Mouse (Mus musculus): Measurements from ENCODE around the gene Nppa. TPM values are rescaled to one million over a fixed set of nuclear protein-coding genes. Genes with fewer than 3 reads are reported as not detected.
"Not testable (repeated sequence)": the region's sequence is repeated elsewhere in the genome, so short reads cannot be mapped to it uniquely, and the experiment has no call there.

Gene Nppa
- polyA plus RNA-seq, 1 experiment from 2014 or later: 0.74 TPM

DNA sequence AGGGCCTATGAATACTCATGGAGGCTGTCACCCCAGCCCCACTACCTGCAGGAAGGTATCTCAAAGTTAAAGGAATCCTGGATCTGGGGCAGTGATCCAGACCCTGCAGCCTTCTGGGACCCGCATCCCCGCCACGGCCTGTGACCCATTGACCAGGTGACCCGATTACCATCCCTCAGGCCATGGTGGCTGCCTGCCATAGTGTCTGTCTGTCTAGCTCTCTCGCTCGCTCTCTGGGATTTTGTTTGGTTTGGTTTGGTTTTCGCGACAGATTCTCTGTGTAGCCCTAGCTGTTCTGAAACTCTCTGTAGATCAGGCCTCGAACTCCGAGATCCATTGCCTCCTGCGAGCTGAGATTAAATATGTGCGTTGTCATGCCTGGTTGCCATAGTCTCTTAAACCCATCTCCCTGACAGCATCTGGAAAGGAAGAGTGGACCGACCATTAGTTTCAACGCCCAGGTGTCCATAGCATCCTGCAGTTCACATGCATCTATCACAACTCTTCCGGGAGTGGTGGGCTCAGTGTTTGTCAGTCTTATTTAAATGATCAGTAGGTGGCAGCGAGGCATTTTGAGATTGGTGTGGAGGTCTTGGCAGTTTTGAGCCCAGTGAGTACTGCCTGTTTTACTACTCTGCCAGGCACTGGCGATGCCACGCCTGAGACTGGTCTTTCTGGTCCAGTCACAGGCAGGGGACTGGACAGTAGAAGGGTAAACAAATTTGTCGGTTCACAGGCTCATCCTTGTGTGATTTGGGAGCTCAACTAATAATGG lies 38.9 kb downstream of the Nppa start:
- Histone ChIP-seq H3K9ac (replicated peaks) (peak overlapping the region; percentile 63), H3K4me2 (peak overlapping the region; percentile 84), H3K27ac (peak overlapping the region; percentile 86), H3K9me3 (no peaks in the 10 kb centered on the region), H3K4me1 (replicated peaks) (peaks cover 42% of the 10 kb centered on the region), H3K4me3 (replicated peaks) (peak overlapping the region; percentile 78), H3K36me3 (peaks cover 34% of the 10 kb centered on the region), H3K27me3 (no peaks in the 10 kb centered on the region)
- no peak for ATAC-seq (ENCODE audit: insufficient number of reproducible peaks, insufficient read depth, low FRiP score, low TSS enrichment, low read depth)
- 24% methylated on average over 19 of the region's 19 CpGs for WGBS

DNA sequence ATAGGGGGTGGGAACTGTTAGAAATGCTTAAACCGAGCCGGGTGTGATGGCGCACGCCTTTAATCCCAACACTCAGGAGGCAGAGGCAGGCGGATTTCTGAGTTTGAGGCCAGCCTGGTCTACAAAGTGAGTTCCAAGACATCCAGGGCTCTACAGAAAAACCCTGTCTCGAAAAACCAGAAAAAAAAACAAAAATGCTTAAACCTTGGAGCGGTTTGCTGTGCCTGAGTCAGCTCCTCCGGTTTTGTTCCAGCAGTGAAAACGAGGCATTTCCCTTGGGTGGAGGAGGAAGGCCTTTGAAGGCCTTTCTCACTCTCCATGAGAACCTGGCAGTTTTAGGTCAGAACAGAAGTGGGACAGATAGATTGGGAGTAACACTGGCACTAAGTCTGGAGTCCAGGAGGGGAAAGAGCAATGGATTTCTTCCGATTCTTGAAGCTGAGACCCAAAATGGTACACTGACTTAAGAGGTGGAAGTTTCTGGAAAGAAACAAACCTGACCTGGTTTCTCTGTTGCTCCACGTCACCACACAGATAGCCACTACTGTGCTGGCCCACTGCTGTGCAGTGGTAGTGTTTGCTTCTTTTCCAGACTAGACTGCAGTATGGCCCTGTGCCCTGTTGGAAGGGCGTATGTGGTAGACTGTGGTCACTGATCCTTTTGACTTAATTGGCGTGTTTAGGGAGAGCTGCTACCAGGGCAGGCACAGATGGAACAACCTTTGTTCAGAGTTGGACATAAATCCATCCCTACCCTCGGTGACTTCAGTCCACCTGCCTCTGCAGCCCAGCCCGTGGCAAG lies 39.7 kb downstream of the Nppa start:
- peak overlapping the region; percentile 65; the same call in 1 of the 2 replicates for H3K9ac ChIP-seq (replicated peaks)
- peaks cover 42% of the 10 kb centered on the region for H3K4me1 ChIP-seq (replicated peaks)
- whole genome bisulfite sequencing: 65% methylated on average over 15 of the region's 15 CpGs
- no peaks in the 10 kb centered on the region for H3K9me3 ChIP-seq
- peaks cover 35% of the 10 kb centered on the region for H3K36me3 ChIP-seq
- H3K27ac ChIP-seq: peak overlapping the region; percentile 86
- H3K27me3 ChIP-seq: no peaks in the 10 kb centered on the region
- ATAC-seq (ENCODE audit: insufficient number of reproducible peaks, insufficient read depth, low FRiP score, low TSS enrichment, low read depth): no peak
- peak overlapping the region; percentile 78 for H3K4me3 ChIP-seq (replicated peaks)
- H3K4me2 ChIP-seq: peak overlapping the region; percentile 84

DNA sequence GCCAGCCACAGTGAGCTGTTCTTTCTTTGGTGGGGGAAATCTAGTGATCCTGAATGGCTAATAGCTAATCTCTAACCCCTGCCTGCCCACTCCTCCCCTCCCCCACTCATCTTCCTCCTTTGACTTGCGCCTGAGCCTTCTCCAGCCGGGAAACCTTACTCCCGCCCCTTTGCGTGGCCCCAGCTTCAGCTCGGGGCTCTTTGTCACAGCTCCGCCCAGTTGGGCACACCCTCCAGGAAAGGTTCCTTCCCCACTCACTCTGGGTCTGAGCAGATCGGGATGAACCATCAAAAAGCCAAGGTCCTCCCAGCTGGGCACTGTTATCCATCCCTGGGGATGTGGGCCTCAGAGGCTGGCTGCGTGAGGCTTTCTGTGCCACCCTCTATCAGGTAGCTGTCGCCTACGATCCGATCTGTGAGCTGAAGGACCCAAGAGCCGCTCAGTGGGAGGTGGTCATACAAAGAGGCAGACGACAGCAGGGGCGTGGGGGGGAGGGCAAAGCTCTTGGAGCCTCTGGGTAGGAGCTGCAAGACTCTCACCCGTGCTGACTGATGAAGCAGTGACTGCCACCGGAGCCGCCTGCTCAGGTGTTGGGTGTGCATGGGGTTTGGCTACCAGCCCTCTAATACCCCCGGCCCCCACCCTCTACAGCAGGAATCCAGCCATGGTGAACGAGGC lies 40.5 kb downstream of the Nppa start:
- 1% methylated on average over 19 of the region's 19 CpGs for WGBS
- peak overlapping the region; percentile 84 for H3K4me2 ChIP-seq
- peaks cover 42% of the 10 kb centered on the region for H3K4me1 ChIP-seq (replicated peaks)
- peak overlapping the region; percentile 86 for H3K27ac ChIP-seq
- H3K27me3 ChIP-seq: no peaks in the 10 kb centered on the region
- no peaks in the 10 kb centered on the region for H3K9me3 ChIP-seq
- peak; percentile 53 for ATAC-seq (ENCODE audit: insufficient number of reproducible peaks, insufficient read depth, low FRiP score, low TSS enrichment, low read depth)
- peak overlapping the region; percentile 65 for H3K9ac ChIP-seq (replicated peaks)
- H3K36me3 ChIP-seq: peaks cover 37% of the 10 kb centered on the region
- peak overlapping the region; percentile 50 for H3K4me3 ChIP-seq (replicated peaks)

DNA sequence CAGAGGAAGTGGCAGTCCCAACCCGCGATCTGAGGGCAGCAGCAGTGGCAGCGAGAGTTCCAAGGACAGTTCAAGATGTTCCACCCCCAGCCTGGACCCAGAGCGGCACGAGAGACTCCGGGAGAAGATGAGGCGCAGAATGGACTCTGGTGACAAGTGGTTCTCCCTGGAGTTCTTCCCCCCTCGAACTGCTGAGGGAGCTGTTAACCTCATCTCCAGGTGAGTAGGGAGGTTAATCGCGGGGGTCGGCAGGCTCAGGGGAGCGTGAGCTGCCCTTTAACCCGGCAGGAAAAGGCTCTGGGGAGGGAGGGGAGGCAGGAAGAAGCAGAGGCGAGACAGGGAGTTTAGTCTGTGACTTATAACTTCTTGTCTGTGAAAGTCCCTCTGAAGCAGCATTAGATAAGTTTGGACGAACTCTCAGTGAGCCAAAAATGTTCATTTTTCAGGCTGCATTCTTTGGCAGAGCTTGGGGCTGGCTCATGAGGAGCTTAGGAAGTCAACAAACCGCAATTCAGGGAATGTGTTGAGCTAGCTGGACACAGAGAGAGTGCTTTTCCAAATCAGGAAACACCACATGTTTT lies 41.2 kb downstream of the Nppa start:
- peak overlapping the region; percentile 50 for H3K4me3 ChIP-seq (replicated peaks)
- H3K27ac ChIP-seq: peak overlapping the region; percentile 86
- peak overlapping the region; percentile 65 for H3K9ac ChIP-seq (replicated peaks)
- ATAC-seq (ENCODE audit: insufficient number of reproducible peaks, insufficient read depth, low FRiP score, low TSS enrichment, low read depth): no peak
- H3K27me3 ChIP-seq: no peaks in the 10 kb centered on the region
- 4% methylated on average over 16 of the region's 16 CpGs for WGBS
- peaks cover 35% of the 10 kb centered on the region for H3K36me3 ChIP-seq
- peak overlapping the region; percentile 84 for H3K4me2 ChIP-seq
- no peaks in the 10 kb centered on the region for H3K9me3 ChIP-seq
- peaks cover 42% of the 10 kb centered on the region for H3K4me1 ChIP-seq (replicated peaks)

- ATAC-seq (ENCODE audit: insufficient number of reproducible peaks, insufficient read depth, low FRiP score, low TSS enrichment, low read depth); H3K4me3 ChIP-seq (replicated peaks); H3K9me3 ChIP-seq; H3K9ac ChIP-seq (replicated peaks); H3K27ac ChIP-seq; H3K27me3 ChIP-seq; H3K4me2 ChIP-seq: not testable (repeated sequence)
- Histone ChIP-seq H3K4me1 (replicated peaks) (peaks cover 31% of the 10 kb centered on the region), H3K36me3 (peaks cover 51% of the 10 kb centered on the region)
- 88% methylated on average over 7 of the region's 8 CpGs for WGBS
Measured at GRCm38 (mm10) chr4:148043327-148043726, 42.8 kb downstream of the Nppa start.

GRCm38 (mm10) chr4:148044113-148044512 lies 43.6 kb downstream of the Nppa start:
- no peak overlapping the region for H3K4me3 ChIP-seq (replicated peaks)
- no peak overlapping the region for H3K9ac ChIP-seq (replicated peaks)
- H3K4me2 ChIP-seq: no peak overlapping the region
- peaks cover 31% of the 10 kb centered on the region for H3K4me1 ChIP-seq (replicated peaks)
- no peak overlapping the region for H3K27ac ChIP-seq
- peaks cover 59% of the 10 kb centered on the region for H3K36me3 ChIP-seq
- WGBS: 87% methylated on average over 2 of the region's 2 CpGs
- no peaks in the 10 kb centered on the region for H3K9me3 ChIP-seq
- no peaks in the 10 kb centered on the region for H3K27me3 ChIP-seq
- ATAC-seq (ENCODE audit: insufficient number of reproducible peaks, insufficient read depth, low FRiP score, low TSS enrichment, low read depth): no peak

GRCm38 (mm10) chr4:148046450-148047031 lies 46.0 kb downstream of the Nppa start:
- Histone ChIP-seq H3K9me3 (no peaks in the 10 kb centered on the region), H3K4me3 (replicated peaks) (no peak overlapping the region), H3K27ac (no peak overlapping the region), H3K4me1 (replicated peaks) (peaks cover 10% of the 10 kb centered on the region), H3K36me3 (peaks cover 83% of the 10 kb centered on the region), H3K27me3 (no peaks in the 10 kb centered on the region), H3K9ac (replicated peaks) (no peak overlapping the region), H3K4me2 (no peak overlapping the region)
- no peak for ATAC-seq (ENCODE audit: insufficient number of reproducible peaks, insufficient read depth, low FRiP score, low TSS enrichment, low read depth)
- WGBS: 66% methylated on average over 4 of the region's 4 CpGs

DNA sequence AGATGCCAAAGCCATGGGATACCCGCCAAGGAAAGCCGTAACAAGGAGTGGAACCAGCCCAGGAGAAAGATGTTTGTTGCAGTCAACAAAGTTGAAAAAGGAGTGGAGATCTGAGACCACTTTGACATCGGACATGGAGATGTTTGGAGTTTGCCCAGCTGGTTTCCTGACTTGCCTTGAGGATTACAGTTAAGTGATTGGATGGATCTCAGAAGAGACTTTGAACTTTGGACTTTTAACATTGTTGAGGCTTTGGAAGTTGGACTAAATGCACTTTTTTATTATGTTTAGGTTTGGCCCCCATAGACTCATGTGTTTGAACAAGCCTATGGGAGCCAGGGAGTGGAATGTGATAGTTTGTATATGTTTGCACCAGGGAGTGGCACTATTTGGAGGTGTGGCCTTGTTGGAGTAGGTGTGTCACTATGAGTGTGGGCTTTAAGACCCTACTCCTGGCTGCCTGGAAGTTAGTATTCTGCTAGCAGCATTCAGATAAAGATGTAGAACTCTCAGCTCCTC lies 49.9 kb downstream of the Nppa start:
- H3K27ac ChIP-seq; H3K9ac ChIP-seq (replicated peaks); H3K4me2 ChIP-seq; H3K4me3 ChIP-seq (replicated peaks); H3K27me3 ChIP-seq; H3K4me1 ChIP-seq (replicated peaks); ATAC-seq (ENCODE audit: insufficient number of reproducible peaks, insufficient read depth, low FRiP score, low TSS enrichment, low read depth); H3K9me3 ChIP-seq: not testable (repeated sequence)
- WGBS: 91% methylated on average over 3 of the region's 3 CpGs
- peaks cover 97% of the 10 kb centered on the region for H3K36me3 ChIP-seq

DNA sequence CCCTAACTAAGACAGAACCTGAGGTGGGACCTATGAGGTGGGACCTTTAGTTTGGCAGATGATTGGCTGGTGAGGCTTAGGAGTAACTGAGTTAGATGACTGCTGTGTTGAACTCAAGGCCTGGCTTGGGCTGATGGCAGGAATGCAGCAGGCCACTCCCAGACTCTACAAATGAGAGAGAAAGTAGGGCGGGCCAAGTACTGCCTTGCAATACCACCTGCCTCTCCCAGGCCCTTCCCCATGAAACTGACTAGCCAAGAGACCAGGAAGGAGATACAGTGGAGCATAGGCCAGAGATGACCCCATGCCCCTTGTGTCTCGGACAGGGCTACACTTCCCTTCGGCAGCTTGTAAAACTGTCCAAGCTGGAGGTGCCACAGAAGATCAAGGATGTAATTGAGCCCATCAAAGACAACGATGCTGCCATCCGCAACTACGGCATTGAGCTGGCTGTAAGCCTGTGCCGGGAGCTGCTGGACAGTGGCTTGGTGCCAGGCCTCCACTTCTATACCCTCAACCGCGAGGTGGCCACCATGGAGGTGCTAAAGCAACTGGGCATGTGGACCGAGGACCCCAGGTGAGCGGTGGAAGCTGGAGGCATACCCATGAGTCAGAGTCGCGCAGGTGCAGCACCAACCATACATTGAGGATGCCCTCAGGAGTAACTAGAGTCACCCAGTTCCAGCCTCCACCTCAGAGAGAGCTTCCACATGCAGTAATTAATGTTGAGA lies 50.7 kb downstream of the Nppa start:
- Histone ChIP-seq H3K27me3 (no peaks in the 10 kb centered on the region), H3K4me2 (no peak overlapping the region), H3K36me3 (peaks cover 97% of the 10 kb centered on the region), H3K9ac (replicated peaks) (no peak overlapping the region), H3K9me3 (no peaks in the 10 kb centered on the region), H3K4me3 (replicated peaks) (no peak overlapping the region), H3K4me1 (replicated peaks) (no peaks in the 10 kb centered on the region), H3K27ac (no peak overlapping the region)
- WGBS: 73% methylated on average over 13 of the region's 13 CpGs
- no peak for ATAC-seq (ENCODE audit: insufficient number of reproducible peaks, insufficient read depth, low FRiP score, low TSS enrichment, low read depth)

Measured in limb, embryonic 12.5 days (tissue).